Mouse (Mus musculus) ovary, postnatal 10 days (tissue): ENCODE data around the gene Grin3b.

ENCODE experiments used
- DNase-seq: peaks from one replicate; pipeline ENCODE4 v3.0.0; 2022; ENCODE audit warnings: low spot score

Grin3b gene

DNA sequence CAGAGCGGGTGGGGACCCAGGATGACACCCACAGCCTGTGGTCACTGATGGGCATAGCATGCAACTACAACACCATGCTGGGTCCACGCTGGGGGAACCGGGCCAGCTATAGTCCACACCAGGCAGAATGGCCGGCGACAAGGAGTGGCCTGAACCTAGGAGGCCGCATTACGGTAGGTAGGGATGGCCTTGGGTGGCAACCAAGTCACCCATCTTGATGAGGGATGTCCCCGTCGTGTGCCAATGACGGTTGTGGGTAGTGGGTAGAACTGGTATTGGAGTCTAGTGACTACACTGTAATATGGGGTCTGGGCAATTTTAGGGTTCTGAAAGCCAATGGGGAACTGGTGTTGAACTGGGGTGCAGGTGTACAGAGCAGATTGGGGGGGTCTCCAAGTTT lies 46.4 kb downstream of the Grin3b start:
- DNase-seq: no peak

- DNase-seq: no peak
These were observed 46.8 kb downstream of the Grin3b start for GRCm38 (mm10) chr10:80017361-80017760.

- no peak for DNase-seq
These were observed 47.3 kb downstream of the Grin3b start for GRCm38 (mm10) chr10:80017771-80018170.

DNA sequence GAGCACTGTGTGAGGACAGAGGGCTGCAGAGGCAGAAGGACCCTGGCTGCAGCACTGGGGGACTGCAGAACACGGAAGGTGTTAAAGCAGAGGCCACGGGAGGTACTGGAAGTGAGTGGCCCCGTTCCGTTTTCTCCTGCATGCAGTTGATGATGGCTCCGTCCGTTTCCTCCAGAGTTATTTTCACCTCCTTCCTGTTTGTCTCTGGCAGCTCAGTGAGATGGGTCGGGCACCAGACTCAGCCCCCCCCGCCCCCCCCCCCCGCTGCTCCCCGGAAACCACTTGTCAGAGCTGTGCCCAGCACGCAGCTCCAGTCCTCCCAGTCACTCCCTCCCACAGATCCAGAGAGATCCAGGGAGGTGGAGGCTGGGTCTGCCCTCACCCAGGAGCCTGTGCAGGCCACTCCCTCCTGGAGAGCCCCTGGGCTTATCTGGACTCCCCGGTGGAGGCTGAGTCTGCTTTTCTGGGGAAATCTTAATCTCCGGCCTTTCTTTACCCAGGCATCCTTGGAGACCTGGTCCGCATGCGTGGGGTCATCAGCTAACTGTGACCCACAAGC lies 48.3 kb downstream of the Grin3b start:
- DNase-seq: no peak

DNA sequence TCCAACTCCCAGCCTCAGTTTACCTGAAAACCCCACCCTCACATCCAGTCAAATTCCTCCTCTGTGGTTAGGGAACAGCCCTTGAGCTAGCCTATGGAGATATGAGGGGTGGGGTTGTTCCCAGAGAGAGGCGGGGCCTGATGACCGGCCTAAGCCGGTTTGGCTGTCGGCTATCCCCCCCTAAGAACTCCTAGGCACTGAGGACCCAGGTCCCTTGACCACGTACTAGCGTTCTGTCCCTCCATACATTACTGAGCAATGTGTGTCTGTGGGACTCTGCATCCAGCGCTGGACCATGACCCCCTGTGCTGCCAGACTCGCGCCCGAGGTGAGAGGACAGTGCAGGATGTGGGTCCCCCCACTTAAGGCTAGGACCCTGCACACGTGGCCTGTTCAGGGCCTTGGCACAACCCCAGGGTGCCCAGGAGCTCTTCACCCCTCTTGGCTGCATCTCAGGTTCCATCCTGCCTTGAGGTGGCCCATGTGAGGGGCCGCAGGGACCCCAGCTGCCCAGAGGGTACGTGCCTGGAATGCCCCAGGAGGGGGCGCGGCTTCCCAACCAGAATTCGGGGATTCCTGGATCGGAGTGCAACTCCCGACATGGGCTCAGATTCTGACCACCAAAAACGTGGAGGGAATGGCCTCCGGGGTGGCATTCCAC lies 49.1 kb downstream of the Grin3b start:
- DNase-seq: no peak

DNA sequence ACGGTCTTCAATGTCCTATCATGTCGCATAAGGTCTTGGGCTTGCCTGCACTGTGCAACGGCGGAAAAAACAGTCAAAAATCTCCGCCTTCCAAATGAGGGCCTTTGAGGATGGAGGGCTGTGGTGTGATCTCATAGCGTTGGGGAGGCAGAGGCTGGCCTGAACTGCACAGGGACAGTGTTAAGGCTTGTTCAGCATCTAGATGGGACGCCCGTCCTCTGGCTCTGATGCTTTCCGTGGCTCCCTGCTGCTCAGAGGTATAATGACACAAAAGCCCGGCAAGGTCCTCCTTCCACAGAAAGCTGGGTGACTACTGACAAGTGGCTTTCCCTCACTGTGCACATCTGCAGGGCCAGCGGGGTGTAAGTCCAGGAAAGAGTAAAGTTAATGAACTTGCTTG lies 49.7 kb downstream of the Grin3b start:
- no peak for DNase-seq

- no peak for DNase-seq
These were observed 50.2 kb downstream of the Grin3b start for GRCm38 (mm10) chr10:80020603-80021319.

- DNase-seq: no peak
These were observed 50.8 kb downstream of the Grin3b start for GRCm38 (mm10) chr10:80021320-80021641.

DNA sequence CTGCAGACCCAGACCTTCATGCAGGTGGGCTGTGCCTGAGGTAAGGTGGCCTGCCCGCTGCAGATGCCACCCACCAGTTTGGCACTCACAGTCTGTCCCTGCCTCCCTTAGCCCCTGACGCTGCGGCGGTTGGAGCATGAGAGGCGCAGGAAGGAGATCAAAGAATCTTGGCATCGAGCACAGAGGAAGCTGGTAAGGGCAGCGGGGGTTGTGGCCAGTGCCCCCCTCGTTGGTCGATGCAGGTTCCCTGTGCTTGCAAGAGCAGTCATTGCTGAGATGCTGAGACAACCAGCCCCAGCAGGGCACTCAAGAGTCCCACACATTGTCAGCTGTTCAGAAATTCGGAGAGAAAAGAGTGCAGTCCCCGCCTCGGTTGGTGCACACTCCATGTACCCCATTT lies 51.6 kb downstream of the Grin3b start:
- no peak for DNase-seq

- DNase-seq: no peak
These were observed 52.3 kb downstream of the Grin3b start for GRCm38 (mm10) chr10:80022806-80023205.

GRCm38 (mm10) chr10:80023758-80024157 lies 53.2 kb downstream of the Grin3b start:
- no peak for DNase-seq

GRCm38 (mm10) chr10:80024229-80025043 lies 53.9 kb downstream of the Grin3b start:
- no peak for DNase-seq

GRCm38 (mm10) chr10:80025044-80025347 lies 54.5 kb downstream of the Grin3b start:
- DNase-seq: no peak

DNA sequence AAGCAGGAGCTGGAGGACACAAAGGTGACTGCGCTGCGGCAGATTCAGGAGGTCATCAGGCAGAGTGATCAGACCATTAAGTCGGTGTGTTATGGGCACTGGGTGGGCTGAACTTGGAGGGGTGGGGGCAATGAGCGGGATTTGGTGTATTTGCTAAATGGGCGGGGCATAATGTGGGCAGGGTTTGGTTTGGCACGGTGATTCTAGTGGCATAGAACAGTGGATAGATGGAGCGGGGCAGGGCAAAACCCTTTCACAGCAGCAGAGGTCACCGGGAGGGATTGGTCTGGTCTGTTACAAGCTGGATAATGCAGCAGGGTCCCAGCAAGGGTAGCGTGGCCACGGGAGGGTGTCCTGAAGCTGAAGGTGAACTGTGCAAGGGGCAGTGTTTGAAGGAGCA lies 54.9 kb downstream of the Grin3b start:
- no peak for DNase-seq

DNA sequence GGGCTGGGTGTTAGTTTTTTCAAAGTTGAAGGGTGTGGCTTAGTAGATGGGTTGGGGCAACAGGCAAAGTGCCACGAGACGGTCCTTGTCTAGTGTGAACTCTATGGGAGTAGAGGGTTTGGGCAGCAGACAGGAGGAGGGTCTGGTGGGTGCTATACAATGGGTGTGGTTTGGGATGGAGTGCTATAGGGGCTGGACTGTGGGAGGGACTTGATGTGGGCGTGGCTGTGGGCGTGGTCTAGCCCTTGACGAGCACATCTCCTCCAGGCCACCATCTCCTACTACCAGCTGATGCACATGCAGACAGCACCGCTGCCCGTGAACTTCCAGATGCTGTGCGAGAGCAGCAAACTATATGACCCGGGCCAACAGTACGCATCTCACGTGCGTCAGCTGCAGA lies 55.4 kb downstream of the Grin3b start:
- no peak for DNase-seq
